In the genomic region with DNA sequence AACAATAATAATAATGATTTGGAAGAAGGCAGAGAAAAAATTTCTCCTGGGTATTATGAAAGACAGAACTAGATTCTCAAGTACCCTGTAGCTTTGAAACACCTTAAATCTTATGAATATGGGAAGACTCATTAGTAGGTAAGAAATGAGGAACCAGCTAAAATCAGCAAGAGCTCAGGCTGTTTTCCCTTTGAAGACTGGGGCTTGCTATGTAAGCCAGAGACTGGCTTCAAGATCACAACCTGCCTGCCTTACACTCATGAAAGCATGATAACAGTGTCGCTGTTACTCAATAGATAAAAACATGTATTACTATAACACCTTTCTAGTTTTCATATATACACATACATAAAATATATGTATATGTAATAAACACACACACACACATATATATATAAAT, we compare ENCODE assay signal across 28 mouse cellular contexts. TPM values are rescaled to one million over a fixed set of nuclear protein-coding genes. Genes with fewer than 3 reads are reported as not detected.
A peak's percentile ranks its signal among the peaks of the same experiment; 100 is the strongest.
DNase-seq lines count a peak whose midpoint lies in the region; ATAC-seq and TF ChIP-seq lines count a peak whose summit lies in the region.
"Had no signal": no experiment of that assay in that cellular context is flagged by ENCODE, and none has a peak within 500 bp of the region (broad histone marks: within the 10 kb centered on the region; RNA-seq: fewer than 3 reads in every experiment).

No protein-coding gene starts in this region.

- no peak overlapping the region for H3K9ac ChIP-seq in CH12.LX (ENCODE audit: insufficient read depth, low read depth)
- H3K9ac ChIP-seq: embryonic facial prominence, embryonic 13.5 days; embryonic facial prominence, embryonic 15.5 days; forebrain, embryonic 12.5 days had no signal

- no peak overlapping the region for H3K4me3 ChIP-seq in CH12.LX (replicated peaks in 1 of 3; ENCODE audit: low read depth in 2 of 3, low read length in 2 of 3, poor library complexity in 1 of 3)
- H3K4me3 ChIP-seq: embryonic facial prominence, embryonic 13.5 days; embryonic facial prominence, embryonic 15.5 days; erythroblast, embryonic 14.5 days; forebrain, embryonic 10.5 days; forebrain, embryonic 12.5 days had no signal

- no peaks in the 10 kb centered on the region for H3K36me3 ChIP-seq in CH12.LX (replicated peaks in 1 of 2; ENCODE audit: control insufficient read depth in 1 of 2, insufficient read depth in 1 of 2, low read length in 1 of 2)
- H3K36me3 ChIP-seq: embryonic facial prominence, embryonic 13.5 days; embryonic facial prominence, embryonic 15.5 days; forebrain, embryonic 10.5 days; forebrain, embryonic 12.5 days had no signal

- peak; percentile 20 for DNase-seq in CH12.LX (ENCODE audit: extremely low read depth)
- DNase-seq in kidney, postnatal 14 days = no peak
- no peak for DNase-seq in adrenal gland, postnatal 10 days
- DNase-seq in layer of hippocampus, adult 9-10 months (ENCODE audit: low spot score) = no peak
- DNase-seq in thymus, postnatal 10 days (ENCODE audit: low spot score in 2 of 2) = no peak
- DNase-seq: adrenal gland, adult 8-10 months; adrenal gland, postnatal 25 days; B cell, adult 2 months; cerebellum, adult 11 months; cerebellum, adult 18-20 months; cerebellum, adult 8-10 months; cerebellum, adult 9-11 months; cerebellum, postnatal 36 days; embryo, embryonic 11 days had no signal

- 0 out of 2 replicates have a peak, but pooled peaks have one; percentile 20 for ATAC-seq in granulocyte monocyte progenitor cell, adult 5-6 weeks (replicated peaks; ENCODE audit: poor library complexity, severe bottlenecking)
- ATAC-seq in megakaryocyte-erythroid progenitor cell, adult 5-6 weeks (replicated peaks; ENCODE audit: low FRiP score, low TSS enrichment, poor library complexity, severe bottlenecking) = peak; percentile 37; the same call in 1 of the 2 replicates
- ATAC-seq: activated CD4-positive, CD25-positive, alpha-beta regulatory T cell, adult 4 months; CD4-positive, CD25-positive, alpha-beta regulatory T cell, adult 4 months; forebrain, embryonic 14.5 days; forebrain, embryonic 16.5 days; Patski had no signal

- peaks cover 2 to 23% of the 10 kb centered on the region in 2 experiments; a peak in 2 of 4 replicates for H3K4me1 ChIP-seq in CH12.LX (ENCODE audit: control insufficient read depth in 1 of 2, insufficient read depth in 2 of 2)
- H3K4me1 ChIP-seq: embryonic facial prominence, embryonic 13.5 days; embryonic facial prominence, embryonic 15.5 days; forebrain, embryonic 10.5 days; forebrain, embryonic 12.5 days had no signal

- TF ChIP-seq CTCF in CH12.LX (conservative IDR thresholded peaks at IDR 0.05 in 1 of 2, IDR thresholded peaks at IDR 0.05 in 1 of 2; ENCODE audit: low read depth in 2 of 2, low read length in 2 of 2) = no peak

- no peak for TF ChIP-seq RAD21 in CH12.LX (IDR thresholded peaks at IDR 0.05; ENCODE audit: low read depth, low read length)

- dilution Hi-C loops in CH12.LX (cut with MboI; ENCODE audit: extremely low pct_ligation_motif_present, extremely low pct_unique_long_range_greater_than_20kb, low sequenced_read_pairs) = no loop called here

- H3K79me2 ChIP-seq in CH12.LX (replicated peaks; ENCODE audit: control insufficient read depth, extremely low read depth, insufficient read depth, poor library complexity, severe bottlenecking) = no peaks in the 10 kb centered on the region

- TF ChIP-seq POLR2A in CH12.LX (IDR thresholded peaks at IDR 0.05; ENCODE audit: low read depth, low read length) = no peak

- H3K4me2 ChIP-seq in CH12.LX (ENCODE audit: insufficient read depth, low read depth, poor library complexity, severe bottlenecking) = no peak overlapping the region
- H3K4me2 ChIP-seq: embryonic facial prominence, embryonic 13.5 days; embryonic facial prominence, embryonic 15.5 days; forebrain, embryonic 12.5 days had no signal

- H3K27me3 ChIP-seq in CH12.LX (replicated peaks) = no peaks in the 10 kb centered on the region
- H3K27me3 ChIP-seq: embryonic facial prominence, embryonic 13.5 days; embryonic facial prominence, embryonic 15.5 days; forebrain, embryonic 12.5 days had no signal

- peak; percentile 30; the same call in 1 of the 2 replicates for TF ChIP-seq EP300 in CH12.LX (IDR thresholded peaks at IDR 0.05; ENCODE audit: low read length)

- in situ Hi-C loops in CH12.LX (cut with MboI; ENCODE audit: low pct_ligation_motif_present, low pct_unique_long_range_greater_than_20kb, low sequenced_read_pairs) = loop anchor here (10.0 kb wide), 1 partner anchor 49 kb away; no protein-coding TSS in a partner anchor

- H3K27ac ChIP-seq in CH12.LX (ENCODE audit: insufficient read depth, low read depth) = no peak overlapping the region
- H3K27ac ChIP-seq: embryonic facial prominence, embryonic 13.5 days; embryonic facial prominence, embryonic 15.5 days; forebrain, embryonic 10.5 days; forebrain, embryonic 12.5 days had no signal

- no peaks in the 10 kb centered on the region for H3K9me3 ChIP-seq in CH12.LX (replicated peaks; ENCODE audit: low read length)
- H3K9me3 ChIP-seq: embryonic facial prominence, embryonic 13.5 days; embryonic facial prominence, embryonic 15.5 days; forebrain, embryonic 10.5 days; forebrain, embryonic 12.5 days had no signal

TF ChIP-seq in CH12.LX, 34 proteins besides CTCF, POLR2A, EP300 and RAD21:
- TF ChIP-seq RCOR1 (conservative IDR thresholded peaks at IDR 0.05; ENCODE audit: low read depth, low read length) = no peak
- no peak for TF ChIP-seq MAX (IDR thresholded peaks at IDR 0.05; ENCODE audit: low read length)
- TF ChIP-seq ETS1 (conservative IDR thresholded peaks at IDR 0.05; ENCODE audit: low read depth, low read length) = no peak
- no peak for TF ChIP-seq KAT2A (IDR thresholded peaks at IDR 0.05; ENCODE audit: insufficient replicate concordance, low read length)
- TF ChIP-seq MEF2A (IDR thresholded peaks at IDR 0.05; ENCODE audit: borderline replicate concordance, low read depth, low read length) = no peak
- TF ChIP-seq HCFC1 (IDR thresholded peaks at IDR 0.05; ENCODE audit: low read depth, low read length) = no peak
- TF ChIP-seq UBTF (IDR thresholded peaks at IDR 0.05; ENCODE audit: low read depth, low read length) = no peak
- TF ChIP-seq CHD1 (IDR thresholded peaks at IDR 0.05; ENCODE audit: low read depth, low read length) = no peak
- no peak for TF ChIP-seq USF1 (IDR thresholded peaks at IDR 0.05; ENCODE audit: low read depth, low read length)
- TF ChIP-seq USF2 (conservative IDR thresholded peaks at IDR 0.05; ENCODE audit: low read depth, low read length) = no peak

RNA-seq across cellular contexts. Expression of gene Il31ra, which starts 9.7 kb away (rescaled TPM):
- total RNA-seq in CH12.LX (2012; rRNA removed) (not detected in 2 replicates), CH12.LX (2014; rRNA removed) (not detected in 2 replicates)
- not detected in 2 replicates for polyA plus RNA-seq in CH12.LX (2012; ENCODE audit: insufficient read length, low read depth)
- 6.1 and 7.8 TPM in 2 replicates for total RNA-seq in granulocyte monocyte progenitor cell, adult 5-6 weeks (2014; fragmentation: Nextera tagmentation)
- 4.6 and 5.5 TPM in 2 replicates for total RNA-seq in granulocyte monocyte progenitor cell, adult 5-6 weeks (2017)
- 8.1 and 10.4 TPM in 2 replicates for total RNA-seq in megakaryocyte-erythroid progenitor cell, adult 5-6 weeks (2014; fragmentation: Nextera tagmentation)
- total RNA-seq in megakaryocyte-erythroid progenitor cell, adult 5-6 weeks (2017) = 6.5 and 9.9 TPM in 2 replicates
- total RNA-seq in adrenal gland, postnatal 10 days (2021) = under 1 TPM; 0.21 to 0.27 TPM
- total RNA-seq: ES-E14 had no signal
- polyA plus RNA-seq: embryonic facial prominence, embryonic 11.5 days; erythroblast, embryonic 14.5 days; forebrain, embryonic 10.5 days; Patski had no signal

RNA-seq across cellular contexts. Expression of gene Ddx4, which starts 48.4 kb away (rescaled TPM):
- total RNA-seq in CH12.LX (2012; rRNA removed) = 0.04 and 0.08 TPM in 2 replicates
- total RNA-seq in CH12.LX (2014; rRNA removed) = 0.35 and 0.49 TPM in 2 replicates
- 0.27 and 0.40 TPM in 2 replicates for polyA plus RNA-seq in CH12.LX (2012; ENCODE audit: insufficient read length, low read depth)
- total RNA-seq in granulocyte monocyte progenitor cell, adult 5-6 weeks (2014; fragmentation: Nextera tagmentation) = not detected in 2 replicates
- total RNA-seq in granulocyte monocyte progenitor cell, adult 5-6 weeks (2017) = not detected in 2 replicates
- total RNA-seq in megakaryocyte-erythroid progenitor cell, adult 5-6 weeks (2014; fragmentation: Nextera tagmentation) = 1.7 and 4.4 TPM in 2 replicates
- 1.6 and 4.1 TPM in 2 replicates for total RNA-seq in megakaryocyte-erythroid progenitor cell, adult 5-6 weeks (2017)
- total RNA-seq in adrenal gland, postnatal 10 days (2021) = under 1 TPM; 0.15 to 0.39 TPM
- polyA plus RNA-seq: activated CD4-positive, CD25-positive, alpha-beta regulatory T cell, adult 4 months; CD4-positive, CD25-positive, alpha-beta regulatory T cell, adult 4 months; erythroblast, embryonic 14.5 days; Patski had no signal

RNA-seq across cellular contexts. Expression of gene Slc38a9, which starts 56.7 kb away (rescaled TPM):
- 8.6 and 10.0 TPM in 2 replicates for total RNA-seq in CH12.LX (2012; rRNA removed)
- 7.8 and 8.4 TPM in 2 replicates for total RNA-seq in CH12.LX (2014; rRNA removed)
- 9.6 and 10.4 TPM in 2 replicates for polyA plus RNA-seq in CH12.LX (2012; ENCODE audit: insufficient read length, low read depth)
- 23.7 and 26.2 TPM in 2 replicates for total RNA-seq in granulocyte monocyte progenitor cell, adult 5-6 weeks (2014; fragmentation: Nextera tagmentation)
- total RNA-seq in granulocyte monocyte progenitor cell, adult 5-6 weeks (2017) = 10.2 and 15.9 TPM in 2 replicates
- total RNA-seq in megakaryocyte-erythroid progenitor cell, adult 5-6 weeks (2014; fragmentation: Nextera tagmentation) = 122 and 153 TPM in 2 replicates
- total RNA-seq in megakaryocyte-erythroid progenitor cell, adult 5-6 weeks (2017) = 33.5 and 44.5 TPM in 2 replicates
- 10 to 100 TPM; 13.1 to 28.0 TPM for total RNA-seq in adrenal gland, postnatal 10 days (2021)

Comparison
In these comparisons a context has a peak if more than half of its experiments do, and no peak if none do; other contexts are left out.
1. RNA of gene Il31ra, which starts 9.7 kb away (total RNA-seq): 6.5 to 10.4 TPM in megakaryocyte-erythroid progenitor cell, adult 5-6 weeks and 4.6 to 7.8 TPM in granulocyte monocyte progenitor cell, adult 5-6 weeks; 0.21 to 0.27 TPM in adrenal gland, postnatal 10 days and not detected in CH12.LX; every median in the first group is over 4 times any median in the second.